Mouse (Mus musculus) thymus, adult 2 months (tissue): ENCODE measurements around the gene Hcst. TPM values are rescaled to one million over a fixed set of nuclear protein-coding genes. Genes with fewer than 3 reads are reported as not detected.

Source experiments
- DNase-seq: peaks from one replicate; pipeline ENCODE4 v3.0.0; 2021
- H3K27ac ChIP-seq: fragments of 200-500 bp; 2 replicates; pipeline ENCODE4 v1.5.1; 2012; ENCODE audit warnings: low read length, control low read depth; ENCODE audit not compliant: control insufficient read depth, insufficient read depth
- H3K27me3 ChIP-seq: fragments of 200-500 bp; 2 replicates; pipeline ENCODE4 v1.6.1; 2012; ENCODE audit warnings: mild to moderate bottlenecking, low read length, moderate library complexity, mixed read lengths; ENCODE audit not compliant: control insufficient read depth, insufficient read depth
- H3K36me3 ChIP-seq: fragments of 200-500 bp; 2 replicates; pipeline ENCODE4 v1.6.1; 2012; ENCODE audit warnings: mild to moderate bottlenecking, low read length, moderate library complexity; ENCODE audit not compliant: control insufficient read depth, insufficient read depth
- H3K4me1 ChIP-seq: fragments of 200-500 bp; replicated peaks from 2 replicates; pipeline ENCODE4 v1.6.1; 2012; ENCODE audit warnings: low read length; ENCODE audit not compliant: control insufficient read depth, insufficient read depth
- H3K4me3 ChIP-seq: fragments of 200-500 bp; 2 replicates; pipeline ENCODE4 v1.5.1; 2012; ENCODE audit warnings: mild to moderate bottlenecking, low read length, control low read depth, moderate library complexity; ENCODE audit not compliant: control insufficient read depth, insufficient read depth
- CTCF ChIP-seq: fragments of 200-500 bp; IDR thresholded peaks from 2 replicates; pipeline ENCODE4 v1.5.1; 2012; ENCODE audit warnings: mild to moderate bottlenecking, control low read depth, low read length, moderate library complexity, borderline replicate concordance; ENCODE audit not compliant: control insufficient read depth, poor library complexity, insufficient read depth; ENCODE audit errors: extremely low read depth
- POLR2A ChIP-seq: fragments of 200-500 bp; IDR thresholded peaks from 2 replicates; pipeline ENCODE4 v1.6.1; 2012; ENCODE audit warnings: mild to moderate bottlenecking, low read length, control low read depth, moderate library complexity; ENCODE audit not compliant: control insufficient read depth, poor library complexity, insufficient read depth; ENCODE audit errors: extremely low read depth
- WGBS: fragments of 180-500 bp; shearing (Covaris S2); methylation state at CpG from one replicate; pipeline ENCODE4 v1.1.7; 2018; 5-methylcytosine and 5-hydroxymethylcytosine counted together
- polyA plus RNA-seq: library from polyadenylated mRNA; depleted of rRNA; stranded (reverse); fragments of >200 nt; gene quantifications from 2 replicates; pipeline ENCODE4 v1.2.3, GENCODE M21; 2012; rRNA removed

Gene Hcst
- polyA plus RNA-seq: 212 and 279 TPM in 2 replicates

GRCm38 (mm10) chr7:30419561-30420499 lies at the start of gene Hcst:
Gene Hcst, minus strand, starts transcription at chr7:30419854.
- peak within 1 kb of the TSS; percentile 51 for H3K4me3 ChIP-seq
- TF ChIP-seq POLR2A: 0 out of 2 replicates have a peak, but pooled peaks have one; percentile 31
- peak; percentile 45; the same call in 1 of the 2 replicates for TF ChIP-seq CTCF
- peak; percentile 67 for DNase-seq
- peaks cover 8% of the 10 kb centered on the region for H3K36me3 ChIP-seq
- H3K4me1 ChIP-seq: peaks cover 46% of the 10 kb centered on the region
- peak within 1 kb of the TSS; percentile 95 for H3K27ac ChIP-seq
- WGBS: 7% methylated on average over 10 of the region's 10 CpGs
- H3K27me3 ChIP-seq: no peaks in the 10 kb centered on the region

DNA sequence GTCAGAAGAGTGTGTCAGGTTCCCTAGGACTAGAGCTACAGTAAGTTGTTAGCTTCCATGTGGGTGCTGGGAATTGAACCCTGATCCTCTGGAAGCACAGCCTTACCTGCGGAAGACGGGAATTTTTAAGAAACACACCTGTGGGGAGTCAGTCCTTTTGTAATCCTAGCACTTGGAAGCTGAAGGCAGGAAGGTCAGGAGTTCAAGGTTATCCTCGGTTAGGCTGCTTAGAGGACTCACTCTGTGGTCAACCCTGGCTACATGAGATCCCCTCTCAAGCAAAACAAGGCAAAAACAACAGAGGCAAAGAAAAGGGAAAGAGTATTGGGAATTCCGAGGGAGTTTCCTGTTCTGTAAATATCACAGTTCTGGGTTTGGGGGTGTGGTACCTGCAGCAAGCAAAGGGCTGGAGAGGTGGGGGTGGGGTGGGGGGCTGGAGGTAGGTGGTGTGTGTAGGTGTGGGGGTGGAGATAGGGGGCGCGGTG lies 45.2 kb upstream of the Hcst start:
- H3K4me1 ChIP-seq: no peaks in the 10 kb centered on the region
- H3K36me3 ChIP-seq: no peaks in the 10 kb centered on the region
- no peak for TF ChIP-seq CTCF
- no peak overlapping the region for H3K27ac ChIP-seq
- H3K27me3 ChIP-seq: peaks cover 18% of the 10 kb centered on the region; the same call in 1 of the 2 replicates
- no peak overlapping the region for H3K4me3 ChIP-seq
- DNase-seq: no peak
- 22% methylated on average over 6 of the region's 6 CpGs for WGBS

DNA sequence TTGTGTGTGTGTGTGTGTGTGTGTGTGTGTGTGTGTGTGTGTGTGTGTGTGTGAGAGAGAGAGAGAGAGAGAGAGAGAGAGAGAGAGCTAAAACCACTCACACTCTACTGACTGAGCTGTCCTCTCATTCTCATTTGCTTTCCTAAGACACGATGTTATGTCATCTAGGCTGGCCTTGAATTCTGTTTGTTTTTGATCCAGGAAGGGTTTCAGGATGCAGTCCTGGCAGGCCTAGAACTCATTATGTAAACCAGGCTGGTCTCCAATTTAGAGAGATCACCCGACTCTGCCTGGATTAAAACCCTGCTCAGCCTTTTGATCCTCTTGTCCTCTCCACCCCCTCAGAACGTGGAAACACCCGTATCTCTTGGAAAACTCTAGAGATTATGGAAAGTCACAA lies 44.3 kb upstream of the Hcst start:
- peaks cover 18% of the 10 kb centered on the region; the same call in 1 of the 2 replicates for H3K27me3 ChIP-seq
- TF ChIP-seq POLR2A: no peak
- TF ChIP-seq CTCF: no peak
- DNase-seq: no peak
- no peak overlapping the region for H3K4me3 ChIP-seq
- H3K4me1 ChIP-seq: no peaks in the 10 kb centered on the region
- no peak overlapping the region for H3K27ac ChIP-seq
- H3K36me3 ChIP-seq: no peaks in the 10 kb centered on the region
- WGBS: 34% methylated on average over 4 of the region's 4 CpGs

DNA sequence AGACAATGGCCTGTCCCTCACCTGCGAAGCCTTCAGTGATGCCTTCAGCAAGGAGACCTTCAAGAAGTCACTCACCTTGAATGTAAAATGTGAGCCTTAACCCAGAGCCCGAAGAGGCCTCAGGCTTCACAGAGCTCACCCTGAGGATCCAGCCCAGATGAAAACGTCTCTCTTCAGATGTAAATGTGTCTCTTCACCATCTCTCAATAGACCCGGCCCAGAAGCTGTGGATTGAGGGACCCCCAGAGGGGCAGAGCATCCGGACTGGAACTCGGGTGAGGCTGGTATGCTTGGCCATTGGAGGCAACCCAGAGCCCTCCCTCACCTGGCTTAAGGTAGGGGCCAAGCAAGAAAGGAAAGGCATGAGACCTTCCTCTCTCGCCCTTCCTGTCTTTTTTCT lies 43.9 kb upstream of the Hcst start:
- peaks cover 18% of the 10 kb centered on the region; the same call in 1 of the 2 replicates for H3K27me3 ChIP-seq
- TF ChIP-seq POLR2A (no peak), CTCF (no peak)
- no peaks in the 10 kb centered on the region for H3K36me3 ChIP-seq
- H3K4me3 ChIP-seq: no peak overlapping the region
- H3K4me1 ChIP-seq: no peaks in the 10 kb centered on the region
- DNase-seq: no peak
- H3K27ac ChIP-seq: no peak overlapping the region
- 44% methylated on average over 7 of the region's 7 CpGs for WGBS

- WGBS: 43% methylated on average over 6 of the region's 6 CpGs
- no peaks in the 10 kb centered on the region for H3K4me1 ChIP-seq
- DNase-seq: no peak
- no peak overlapping the region for H3K4me3 ChIP-seq
- H3K36me3 ChIP-seq: no peaks in the 10 kb centered on the region
- H3K27ac ChIP-seq: no peak overlapping the region
- peaks cover 25% of the 10 kb centered on the region for H3K27me3 ChIP-seq
- TF ChIP-seq CTCF (no peak), POLR2A (no peak)
Measured at GRCm38 (mm10) chr7:30459484-30459883, 39.8 kb upstream of the Hcst start.

DNA sequence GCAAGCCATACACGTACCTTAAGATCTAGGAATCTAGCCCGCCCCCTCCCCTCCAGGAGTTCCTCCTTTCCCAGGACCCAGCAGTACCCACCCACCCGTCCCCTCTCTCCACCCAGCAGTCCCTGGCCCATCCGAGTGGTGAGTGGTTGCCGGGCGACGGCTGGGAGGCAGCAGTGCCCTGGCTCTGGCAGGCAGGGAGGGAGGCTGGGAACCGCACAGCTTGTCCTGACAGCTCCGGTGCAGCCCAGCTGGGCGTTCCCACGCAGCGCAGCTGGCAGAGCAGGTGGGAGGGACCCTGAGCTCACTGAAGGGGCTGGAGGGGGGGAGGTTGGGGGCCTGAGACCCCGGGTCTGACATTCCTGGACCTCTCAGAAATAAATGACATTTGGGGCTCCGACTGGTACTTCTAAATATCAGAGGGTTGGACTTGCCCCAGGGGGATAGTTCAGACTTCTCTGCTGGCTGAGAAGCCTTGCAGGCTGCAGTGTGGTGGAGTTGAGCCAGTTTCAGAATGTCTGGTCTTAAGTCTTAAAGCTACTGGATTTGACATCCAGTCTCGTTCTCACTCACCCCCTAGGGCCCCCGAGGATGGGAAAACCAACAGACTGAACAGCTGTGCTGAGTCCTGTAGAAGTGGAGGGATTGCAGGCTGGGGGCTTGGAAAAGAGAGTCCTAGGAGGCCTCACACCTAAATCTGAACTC lies 38.1 kb upstream of the Hcst start, which contains the start of the genes Kirrel2 and Nphs1:
Gene Kirrel2 (minus strand): TSS at position 62 of the 702 bp plus-strand sequence.
Gene Nphs1 (plus strand): TSS at position 687 of the 702 bp plus-strand sequence.
- peaks cover 20% of the 10 kb centered on the region for H3K27me3 ChIP-seq
- no peak for TF ChIP-seq CTCF
- TF ChIP-seq POLR2A: no peak
- H3K36me3 ChIP-seq: no peaks in the 10 kb centered on the region
- H3K4me3 ChIP-seq: no peak within 1 kb of the TSS
- no peak within 1 kb of the TSS for H3K27ac ChIP-seq
- no peak for DNase-seq
- 9% methylated on average over 16 of the region's 16 CpGs for WGBS
- H3K4me1 ChIP-seq: peaks cover 6% of the 10 kb centered on the region
